Mouse (Mus musculus) layer of hippocampus, adult 11-12 months (tissue): ENCODE measurements around the gene Ppp3ca.

Source experiments
- DNase-seq: peaks from one replicate; pipeline ENCODE4 v3.0.0; 2022; ENCODE audit warnings: low spot score

Ppp3ca gene

GRCm38 (mm10) chr3:136862051-136862837 is 192.3 kb downstream of the Ppp3ca start:
- DNase-seq: no peak

GRCm38 (mm10) chr3:136863127-136863526 is 193.2 kb downstream of the Ppp3ca start:
- DNase-seq: no peak

GRCm38 (mm10) chr3:136864306-136864705 is 194.4 kb downstream of the Ppp3ca start:
- DNase-seq: no peak

GRCm38 (mm10) chr3:136865176-136865859 is 195.4 kb downstream of the Ppp3ca start:
- no peak for DNase-seq

DNA sequence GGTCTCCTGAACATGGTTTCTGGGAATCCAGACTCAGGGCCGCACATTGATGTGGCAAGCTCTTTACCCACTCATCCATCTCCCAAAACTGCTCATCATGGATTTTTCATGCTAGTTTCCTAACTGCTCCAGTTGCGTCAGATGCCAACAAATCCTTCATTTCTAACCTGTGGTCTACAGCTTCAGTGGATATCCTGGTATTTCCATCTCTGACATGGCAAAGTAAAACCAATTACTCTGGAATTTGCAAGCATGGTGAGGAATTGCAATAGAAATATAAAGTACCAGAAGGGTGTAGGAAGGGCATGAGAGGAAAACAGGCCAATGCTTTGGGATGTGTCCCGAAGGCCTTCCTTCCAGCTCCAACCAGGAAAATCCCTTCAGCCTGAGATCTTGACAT is 196.2 kb downstream of the Ppp3ca start:
- no peak for DNase-seq

DNA sequence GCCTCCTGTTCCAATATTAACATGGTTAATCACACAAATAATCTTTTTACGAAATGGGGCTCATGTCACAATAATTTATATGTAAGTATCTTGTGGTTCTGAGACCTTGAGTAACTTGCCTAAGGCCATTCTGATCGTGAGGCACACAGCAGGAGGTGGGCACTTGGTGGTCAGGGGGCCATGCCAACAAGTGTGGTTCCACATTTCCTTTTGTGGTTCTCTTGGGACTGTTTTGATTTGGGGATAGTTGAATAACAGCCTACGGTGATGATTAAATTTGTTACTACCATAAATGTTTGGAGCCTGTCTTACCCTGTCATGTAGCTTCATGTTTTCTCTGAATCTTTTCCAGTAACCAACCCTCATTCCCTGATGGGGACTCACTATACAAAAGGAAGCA is 196.6 kb downstream of the Ppp3ca start:
- DNase-seq: no peak

GRCm38 (mm10) chr3:136867366-136867765 is 197.4 kb downstream of the Ppp3ca start:
- DNase-seq: no peak

DNA sequence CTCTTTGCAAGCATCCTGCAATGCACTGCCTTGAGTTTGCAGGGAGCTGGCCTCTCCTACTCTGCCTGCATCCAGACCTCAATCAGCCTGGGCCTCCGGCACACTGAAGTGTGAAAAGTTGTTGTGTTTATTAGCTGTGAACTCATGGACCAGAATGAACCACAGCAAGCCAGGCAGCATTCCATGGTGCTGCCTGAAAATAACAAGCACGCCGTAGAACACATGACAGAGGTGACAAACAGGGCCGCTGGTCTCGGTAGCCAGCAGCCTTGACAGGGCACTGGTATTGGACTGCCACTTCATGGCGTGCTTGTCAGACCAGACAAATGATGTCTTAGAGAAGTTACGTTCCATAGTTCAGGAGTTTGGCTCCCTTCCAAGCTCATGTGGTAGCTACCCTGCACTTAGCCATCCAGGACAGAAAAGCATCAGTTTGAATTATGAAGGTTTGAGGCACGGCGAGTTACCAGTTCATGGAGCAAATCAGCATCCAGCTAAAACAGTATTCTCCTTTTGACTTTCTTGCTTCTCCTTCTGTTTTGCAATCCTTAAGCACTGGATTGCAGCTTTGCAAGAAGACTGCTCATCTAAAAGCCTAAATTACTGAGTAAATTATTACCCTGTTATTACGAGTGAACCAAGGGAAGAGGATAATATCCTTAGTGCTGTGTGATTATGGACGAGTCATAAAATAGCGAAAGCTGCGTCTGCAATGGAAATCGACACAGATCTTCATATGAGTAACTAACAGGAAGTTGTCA is 202.0 kb downstream of the Ppp3ca start:
- DNase-seq: no peak

DNA sequence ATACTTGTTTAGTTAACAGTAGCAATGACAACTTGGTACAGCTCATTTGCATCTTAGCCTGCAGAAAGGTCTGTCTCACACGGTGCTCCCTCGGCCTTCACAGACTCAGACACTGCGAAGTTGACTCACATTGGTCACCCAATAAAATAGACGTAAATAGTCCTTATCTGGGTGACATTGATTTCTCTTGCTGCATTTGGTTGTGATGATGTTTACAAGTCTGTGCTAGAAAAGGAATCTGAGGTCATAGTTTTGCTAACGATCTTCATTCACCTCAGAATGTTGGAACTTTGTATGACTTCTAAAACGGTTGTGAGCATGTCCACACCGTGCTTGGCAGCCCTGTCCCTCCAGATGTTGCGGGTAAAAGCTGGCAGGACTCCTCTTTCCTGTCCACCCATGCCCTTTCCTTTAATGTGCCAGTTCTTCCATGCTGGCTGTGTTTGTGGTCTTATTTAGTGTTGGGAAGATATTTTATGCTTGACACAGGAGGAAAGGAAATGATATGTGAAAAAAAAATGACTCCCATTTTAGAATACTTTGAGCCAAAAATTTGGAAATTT is 202.7 kb downstream of the Ppp3ca start:
- no peak for DNase-seq

DNA sequence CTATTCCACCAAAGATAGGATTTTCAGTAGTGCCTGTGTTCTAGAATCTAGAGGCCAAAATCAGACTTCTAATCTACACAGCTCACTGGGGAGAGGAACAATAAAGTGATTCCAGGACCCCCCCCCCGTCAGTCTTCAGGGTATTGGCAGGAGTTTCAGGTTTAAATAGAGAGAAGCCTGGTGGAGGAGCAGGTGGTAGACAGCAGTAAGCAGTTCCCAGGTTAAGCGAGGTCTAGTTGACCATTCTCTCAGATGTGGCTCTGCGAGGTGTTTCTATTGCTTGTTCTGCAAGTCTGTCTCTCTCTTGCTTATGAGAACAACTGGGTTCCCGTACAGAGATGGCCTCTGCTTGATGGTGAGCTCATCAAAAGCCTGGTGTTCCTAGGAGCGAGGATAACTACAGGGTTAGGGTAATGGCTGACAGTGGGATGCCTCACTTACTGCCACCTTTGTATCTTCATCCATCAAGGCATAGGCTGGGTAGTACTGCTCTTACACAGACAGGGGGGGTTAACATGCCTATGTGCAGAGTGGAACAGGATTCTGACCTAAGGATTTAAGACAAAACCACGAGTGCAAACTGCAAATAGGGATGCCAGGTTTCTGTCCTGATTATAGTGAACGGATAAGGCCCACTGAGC is 204.0 kb downstream of the Ppp3ca start:
- no peak for DNase-seq

GRCm38 (mm10) chr3:136874566-136874965 is 204.6 kb downstream of the Ppp3ca start:
- DNase-seq: no peak

DNA sequence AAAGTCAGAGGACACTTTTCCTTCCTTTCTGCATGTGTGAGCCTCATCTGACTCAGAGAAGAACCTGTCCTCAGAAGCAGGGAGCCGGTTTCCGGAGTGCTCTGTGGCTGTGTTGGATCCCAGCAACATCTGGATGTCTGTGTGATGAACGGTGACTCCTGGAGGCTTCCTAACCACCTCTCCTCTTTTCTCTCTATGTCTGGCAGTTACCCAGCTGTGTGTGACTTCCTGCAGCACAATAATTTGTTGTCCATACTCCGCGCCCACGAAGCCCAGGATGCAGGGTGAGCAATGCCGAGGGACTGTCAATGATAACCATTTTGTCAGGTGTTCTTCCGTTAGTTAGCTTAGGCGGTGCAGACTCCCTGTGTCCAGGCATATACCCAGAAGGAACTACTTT is 217.8 kb downstream of the Ppp3ca start:
- DNase-seq: no peak

DNA sequence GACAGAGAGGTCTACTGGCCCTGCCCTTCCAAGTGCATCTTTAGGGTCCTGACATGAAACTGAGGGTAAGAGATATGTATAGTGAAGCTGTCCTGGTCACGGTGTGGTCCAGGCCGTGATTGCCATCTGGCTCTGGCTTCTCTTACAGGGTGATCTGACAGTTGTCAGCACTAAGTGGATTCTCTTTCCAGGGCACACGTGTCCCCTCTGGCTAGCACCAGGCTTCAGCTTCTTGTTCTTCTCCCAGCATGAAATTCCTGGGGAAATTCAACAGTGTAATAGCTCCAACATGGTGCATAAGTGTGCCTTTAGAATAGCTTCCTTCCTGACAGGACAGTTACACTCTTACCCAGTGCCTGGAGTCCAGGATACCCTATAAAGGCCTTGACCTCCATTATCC is 222.2 kb downstream of the Ppp3ca start:
- DNase-seq: no peak

- DNase-seq: no peak
Measured at GRCm38 (mm10) chr3:136893596-136894402, 223.9 kb downstream of the Ppp3ca start.

- no peak for DNase-seq
Measured at GRCm38 (mm10) chr3:136895498-136895897, 225.6 kb downstream of the Ppp3ca start.

DNA sequence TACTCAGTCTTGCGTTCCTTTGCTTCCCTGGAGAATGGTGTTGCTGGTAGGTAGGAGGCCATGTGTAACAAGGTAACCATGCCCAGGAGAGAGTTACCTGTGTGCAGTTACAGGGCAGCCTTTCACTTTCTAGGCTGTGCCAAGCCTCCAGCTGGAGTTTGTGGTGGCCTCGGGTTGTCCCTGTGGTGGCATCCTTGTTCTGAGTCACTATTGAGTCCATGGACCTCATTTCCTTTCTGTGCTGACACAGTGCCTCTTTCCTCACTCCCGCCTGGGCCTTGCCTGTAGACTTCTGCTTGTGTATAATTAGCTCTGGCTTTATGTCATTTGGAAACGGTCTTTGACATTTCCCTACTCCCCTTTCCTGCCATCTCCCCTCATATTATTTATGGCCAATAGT is 226.4 kb downstream of the Ppp3ca start:
- DNase-seq: no peak

DNA sequence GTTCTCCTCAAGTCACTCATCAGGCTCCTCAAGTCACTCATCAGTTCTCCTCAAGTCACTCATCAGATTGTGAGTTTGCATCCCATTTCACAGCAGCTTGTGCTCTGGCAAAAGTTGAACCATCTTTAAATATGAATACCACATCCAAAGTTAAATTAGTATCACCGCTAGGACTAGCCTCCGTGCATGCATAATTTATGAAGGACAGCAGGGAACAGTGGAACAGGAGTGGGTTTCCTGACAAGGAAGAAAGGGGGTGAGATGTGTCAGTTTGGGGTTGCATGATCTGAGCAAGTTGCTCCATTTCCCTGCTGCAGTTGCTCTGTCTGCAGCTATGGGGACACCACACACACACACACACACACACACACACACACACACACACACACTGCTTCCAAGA is 229.8 kb downstream of the Ppp3ca start:
- DNase-seq: no peak

DNA sequence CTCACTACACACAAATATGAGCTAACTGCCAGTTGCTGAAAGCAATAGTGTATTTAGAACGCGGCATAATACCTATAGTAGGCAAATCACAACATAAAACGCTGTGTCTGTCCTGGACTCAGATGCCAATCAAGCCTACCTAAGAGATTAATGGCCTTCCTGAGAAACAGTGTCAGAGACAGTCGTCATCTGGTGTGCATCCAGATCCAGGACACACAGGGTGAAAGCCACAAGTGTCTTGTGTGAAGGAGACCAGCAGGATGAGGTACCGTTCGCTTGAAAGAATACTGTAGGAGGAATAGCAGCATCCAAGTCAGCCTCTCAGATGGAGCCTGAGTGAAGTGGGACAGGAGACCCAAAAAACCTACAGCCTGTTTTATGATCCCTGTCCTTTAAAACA is 231.1 kb downstream of the Ppp3ca start:
- DNase-seq: no peak

DNA sequence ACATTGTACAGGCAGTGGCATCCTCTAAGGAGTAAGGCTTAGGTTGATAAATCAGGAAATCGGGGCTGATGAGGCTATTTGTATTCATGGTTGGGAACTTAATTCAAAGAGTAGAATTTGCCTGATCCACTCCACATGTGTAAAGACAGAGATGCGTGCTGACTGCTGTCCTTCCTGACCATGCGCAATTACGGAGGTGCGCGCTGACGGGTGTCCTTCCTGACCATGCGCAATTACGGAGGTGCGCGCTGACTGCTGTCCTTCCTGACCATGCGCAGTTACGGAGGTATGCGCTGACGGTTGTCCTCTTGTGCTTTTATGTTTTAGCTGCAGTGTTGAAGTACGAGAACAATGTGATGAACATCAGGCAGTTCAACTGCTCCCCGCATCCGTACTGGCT is 232.9 kb downstream of the Ppp3ca start:
- no peak for DNase-seq

DNA sequence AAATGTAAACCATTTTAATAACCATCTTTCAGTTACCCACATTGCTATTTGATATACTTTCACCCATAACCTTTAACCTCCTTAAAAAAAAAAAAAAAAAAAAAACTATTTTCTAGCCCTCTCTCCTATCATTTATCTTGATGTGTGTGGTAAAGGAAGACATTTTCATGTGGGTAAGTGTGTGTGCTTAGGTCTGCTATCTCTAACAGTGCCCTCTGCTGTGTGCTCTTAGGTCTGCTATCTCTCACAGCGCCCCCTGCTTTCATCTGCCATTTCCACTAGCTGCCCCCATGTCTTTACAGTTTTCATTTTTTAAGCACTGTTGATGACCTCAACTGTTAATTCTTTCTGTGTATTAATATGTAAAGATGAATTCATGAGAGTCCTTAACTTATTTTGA is 235.7 kb downstream of the Ppp3ca start:
- DNase-seq: no peak

- DNase-seq: no peak
Measured at GRCm38 (mm10) chr3:136909534-136909933, 239.6 kb downstream of the Ppp3ca start.
